Mouse (Mus musculus) E14TG2a.4 (cell line): Measurements from ENCODE around the gene Tex30.

Source experiments
- CTCF ChIP-seq: conservative IDR thresholded peaks from 2 replicates; pipeline ENCODE4 v1.5.1; 2014; ENCODE audit warnings: low read length
- NANOG ChIP-seq: IDR thresholded peaks from 2 replicates; pipeline ENCODE4 v1.6.1; 2014; ENCODE audit warnings: borderline replicate concordance, low read length, mixed read lengths

GRCm38 (mm10) chr1:44147563-44148381, 45.5 kb upstream of the Tex30 start, which contains the start of gene Ercc5:
- no peak for TF ChIP-seq CTCF
- TF ChIP-seq NANOG, result no peak
